Mouse (Mus musculus) stomach, embryonic 16.5 days (tissue): ENCODE data around the gene Dab2ip. TPM values are rescaled to one million over a fixed set of nuclear protein-coding genes. Genes with fewer than 3 reads are reported as not detected.

Experiments used
- ATAC-seq: fragments of 200-750 bp; cut with Nextera tagmentation; 2 replicates; pipeline ENCODE4 v1.8.0; 2017; ENCODE audit warnings: moderate number of reproducible peaks, moderate TSS enrichment; ENCODE audit not compliant: insufficient read depth, low FRiP score
- H3K27ac ChIP-seq: fragments of 300-500 bp; sonication (generic); 2 replicates; pipeline ENCODE4 v1.5.1; 2014; ENCODE audit warnings: low read length
- H3K27me3 ChIP-seq: fragments of 300-500 bp; sonication (generic); 2 replicates; pipeline ENCODE4 v1.6.1; 2014; ENCODE audit warnings: low read length, control low read depth, mixed read lengths; ENCODE audit not compliant: control insufficient read depth, insufficient read depth
- H3K36me3 ChIP-seq: fragments of 300-500 bp; sonication (generic); 2 replicates; pipeline ENCODE4 v1.6.1; 2014; ENCODE audit warnings: low read length; ENCODE audit not compliant: control insufficient read depth, insufficient read depth
- H3K4me1 ChIP-seq: fragments of 300-500 bp; sonication (generic); 2 replicates; pipeline ENCODE4 v1.6.1; 2014; ENCODE audit warnings: low read length, control low read depth, mixed read lengths; ENCODE audit not compliant: control insufficient read depth, insufficient read depth
- H3K4me2 ChIP-seq: fragments of 300-500 bp; sonication (generic); 2 replicates; pipeline ENCODE4 v1.6.1; 2014; ENCODE audit warnings: low read depth, low read length, mixed read lengths
- H3K4me3 ChIP-seq: fragments of 300-500 bp; sonication (generic); replicated peaks from 2 replicates; pipeline ENCODE4 v1.5.1; 2014; ENCODE audit warnings: mild to moderate bottlenecking, low read length
- H3K9ac ChIP-seq: fragments of 300-500 bp; sonication (generic); 2 replicates; pipeline ENCODE4 v1.6.1; 2014; ENCODE audit warnings: low read length
- H3K9me3 ChIP-seq: fragments of 300-500 bp; sonication (generic); replicated peaks from 2 replicates; pipeline ENCODE4 v1.6.1; 2016; ENCODE audit warnings: low read length, control low read depth; ENCODE audit not compliant: control insufficient read depth
- WGBS: fragments of 180-500 bp; shearing (Covaris S2); extraction: QIAGEN DNeasy Blood & Tissue Kit; methylation state at CpG from one replicate; pipeline ENCODE4 v1.1.7; 2014; 5-methylcytosine and 5-hydroxymethylcytosine counted together
- polyA plus RNA-seq: library from polyadenylated mRNA; unstranded; fragments of >200 nt; fragmentation: Nextera tagmentation; extraction: Ambion mirVana; gene quantifications from 2 replicates; pipeline ENCODE4 v1.2.1, GENCODE M21; 2015

Dab2ip gene
- polyA plus RNA-seq, 1 experiment from 2014 or later: 31.2 TPM

DNA sequence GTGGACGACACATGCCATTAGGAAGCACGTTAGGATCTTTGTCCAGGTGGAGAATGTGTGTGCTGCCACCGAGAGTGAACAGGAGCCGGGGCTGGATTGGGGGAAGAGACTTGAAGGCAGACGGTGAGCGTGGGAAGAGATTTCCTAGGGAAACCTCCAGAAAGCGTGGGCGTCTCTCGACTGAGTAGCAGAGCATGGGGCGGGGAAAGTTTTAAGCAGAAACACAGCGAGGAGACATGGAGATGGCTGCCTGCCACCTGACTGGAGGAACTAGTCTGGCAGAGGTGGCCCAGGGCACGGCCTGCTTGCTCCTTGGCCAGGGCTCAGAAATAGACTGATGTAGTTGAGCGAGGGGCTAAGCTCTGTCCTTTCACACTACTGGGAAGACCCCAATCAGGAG lies 82.5 kb downstream of the Dab2ip start:
- H3K9ac ChIP-seq: 0 out of 2 replicates have a peak overlapping the region, but pooled peaks have one; percentile 2
- no peak overlapping the region for H3K4me2 ChIP-seq
- H3K4me3 ChIP-seq: no peak overlapping the region
- 53% methylated on average over 13 of the region's 13 CpGs for WGBS
- ATAC-seq: peak; percentile 11; the same call in 1 of the 2 replicates
- peaks cover 14% of the 10 kb centered on the region for H3K4me1 ChIP-seq
- H3K27me3 ChIP-seq: no peaks in the 10 kb centered on the region
- H3K36me3 ChIP-seq: no peaks in the 10 kb centered on the region
- no peaks in the 10 kb centered on the region for H3K9me3 ChIP-seq
- H3K27ac ChIP-seq: peak overlapping the region; percentile 64

DNA sequence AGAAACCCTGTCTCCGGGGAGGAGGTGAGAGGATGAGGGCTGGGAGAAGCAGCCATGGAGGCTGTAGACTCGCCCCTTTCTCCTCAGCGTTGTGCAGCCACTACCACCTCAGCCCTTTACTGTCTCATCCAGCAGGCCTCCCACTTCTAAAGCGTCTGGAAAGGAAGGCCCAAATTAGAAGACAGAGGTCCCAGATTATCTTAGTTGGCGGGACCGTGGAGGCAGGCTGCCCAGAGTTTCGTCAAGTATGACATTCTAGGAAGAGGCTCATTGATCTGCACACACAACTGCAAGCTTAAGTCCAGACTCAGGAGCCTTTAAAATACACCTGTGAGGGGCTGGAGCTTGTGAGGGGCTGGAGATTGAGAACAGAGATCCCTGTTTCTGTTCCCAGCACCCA lies 84.2 kb downstream of the Dab2ip start:
- H3K4me1 ChIP-seq: peaks cover 13% of the 10 kb centered on the region
- no peak overlapping the region for H3K4me2 ChIP-seq
- no peaks in the 10 kb centered on the region for H3K9me3 ChIP-seq
- ATAC-seq: no peak
- H3K27ac ChIP-seq: no peak overlapping the region
- 76% methylated on average over 7 of the region's 7 CpGs for WGBS
- H3K36me3 ChIP-seq: no peaks in the 10 kb centered on the region; the same call in 1 of the 2 replicates
- H3K27me3 ChIP-seq: no peaks in the 10 kb centered on the region
- no peak overlapping the region for H3K9ac ChIP-seq
- H3K4me3 ChIP-seq: no peak overlapping the region

GRCm38 (mm10) chr2:35646553-35646952 lies 88.5 kb downstream of the Dab2ip start:
- Histone ChIP-seq H3K9me3 (no peaks in the 10 kb centered on the region), H3K4me2 (no peak overlapping the region), H3K4me1 (peaks cover 2% of the 10 kb centered on the region; the same call in 1 of the 2 replicates), H3K27ac (no peak overlapping the region), H3K27me3 (no peaks in the 10 kb centered on the region), H3K9ac (no peak overlapping the region), H3K4me3 (no peak overlapping the region), H3K36me3 (no peaks in the 10 kb centered on the region; the same call in 1 of the 2 replicates)
- WGBS: 81% methylated on average over 8 of the region's 8 CpGs
- no peak for ATAC-seq

GRCm38 (mm10) chr2:35649708-35650107 lies 91.6 kb downstream of the Dab2ip start:
- no peak overlapping the region for H3K27ac ChIP-seq
- peaks cover 19% of the 10 kb centered on the region for H3K4me1 ChIP-seq
- H3K27me3 ChIP-seq: no peaks in the 10 kb centered on the region
- no peak for ATAC-seq
- H3K9me3 ChIP-seq: no peaks in the 10 kb centered on the region
- no peak overlapping the region for H3K4me3 ChIP-seq
- 0 out of 2 replicates have a peak overlapping the region, but pooled peaks have one; percentile 13 for H3K9ac ChIP-seq
- WGBS: 37% methylated on average over 4 of the region's 4 CpGs
- no peaks in the 10 kb centered on the region; the same call in 1 of the 2 replicates for H3K36me3 ChIP-seq
- no peak overlapping the region for H3K4me2 ChIP-seq

DNA sequence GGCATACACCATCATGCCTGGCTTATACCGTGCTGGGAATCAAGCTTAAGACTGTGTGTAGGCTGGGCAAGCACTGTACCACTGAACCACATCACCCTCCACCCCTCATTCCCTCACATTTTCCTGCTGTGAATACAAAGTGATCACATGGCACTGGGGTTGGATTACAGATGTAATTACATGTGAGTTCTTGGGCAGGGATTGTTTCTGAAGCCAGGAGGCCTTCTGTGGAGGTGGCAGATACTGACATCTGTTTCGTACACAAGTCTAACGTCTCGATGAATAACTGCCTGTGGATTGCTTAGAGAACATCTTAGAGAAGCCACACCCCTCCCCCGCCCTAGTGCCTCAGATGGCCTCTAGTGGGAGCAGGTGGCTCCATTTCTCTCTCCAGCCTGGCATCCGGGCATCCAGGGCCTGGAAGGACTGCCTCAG lies 93.2 kb downstream of the Dab2ip start:
- H3K4me1 ChIP-seq: peaks cover 19% of the 10 kb centered on the region
- ATAC-seq: no peak
- H3K9me3 ChIP-seq: no peaks in the 10 kb centered on the region
- H3K9ac ChIP-seq: no peak overlapping the region
- H3K27ac ChIP-seq: no peak overlapping the region
- no peak overlapping the region for H3K4me3 ChIP-seq
- WGBS: 48% methylated on average over 6 of the region's 6 CpGs
- no peaks in the 10 kb centered on the region; the same call in 1 of the 2 replicates for H3K36me3 ChIP-seq
- H3K4me2 ChIP-seq: no peak overlapping the region
- no peaks in the 10 kb centered on the region for H3K27me3 ChIP-seq

- Histone ChIP-seq H3K9ac (no peak overlapping the region), H3K27me3 (no peaks in the 10 kb centered on the region), H3K4me2 (no peak overlapping the region), H3K36me3 (no peaks in the 10 kb centered on the region), H3K27ac (peak overlapping the region; percentile 50; the same call in 1 of the 2 replicates), H3K4me3 (no peak overlapping the region), H3K9me3 (no peaks in the 10 kb centered on the region), H3K4me1 (peaks cover 19% of the 10 kb centered on the region)
- WGBS: 54% methylated on average over 4 of the region's 4 CpGs
- ATAC-seq: no peak
Measured at GRCm38 (mm10) chr2:35652984-35653383, 94.9 kb downstream of the Dab2ip start.

DNA sequence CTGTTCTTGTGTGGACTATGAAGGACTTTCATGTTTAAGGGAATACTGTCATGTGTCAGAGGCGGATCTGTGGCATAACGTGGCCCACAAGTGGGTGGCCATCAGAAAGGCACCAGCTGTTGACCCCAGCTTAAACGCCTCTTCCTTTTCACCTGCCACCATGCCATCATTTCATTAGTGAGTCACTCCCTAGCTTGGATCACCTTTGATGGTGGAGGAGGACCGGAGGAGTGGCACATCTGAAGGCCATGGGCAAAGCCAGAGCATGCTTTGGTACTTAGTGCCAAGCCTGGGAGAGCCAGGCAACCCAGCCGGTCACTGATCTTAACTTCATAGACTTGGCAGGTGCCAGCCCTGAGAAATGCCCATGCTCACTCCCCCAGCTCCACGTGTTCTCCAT lies 96.7 kb downstream of the Dab2ip start:
- Histone ChIP-seq H3K36me3 (no peaks in the 10 kb centered on the region), H3K27ac (no peak overlapping the region), H3K9ac (no peak overlapping the region), H3K4me2 (no peak overlapping the region), H3K4me1 (peaks cover 19% of the 10 kb centered on the region), H3K4me3 (no peak overlapping the region), H3K27me3 (no peaks in the 10 kb centered on the region), H3K9me3 (no peaks in the 10 kb centered on the region)
- 80% methylated on average over 6 of the region's 6 CpGs for WGBS
- ATAC-seq: no peak

DNA sequence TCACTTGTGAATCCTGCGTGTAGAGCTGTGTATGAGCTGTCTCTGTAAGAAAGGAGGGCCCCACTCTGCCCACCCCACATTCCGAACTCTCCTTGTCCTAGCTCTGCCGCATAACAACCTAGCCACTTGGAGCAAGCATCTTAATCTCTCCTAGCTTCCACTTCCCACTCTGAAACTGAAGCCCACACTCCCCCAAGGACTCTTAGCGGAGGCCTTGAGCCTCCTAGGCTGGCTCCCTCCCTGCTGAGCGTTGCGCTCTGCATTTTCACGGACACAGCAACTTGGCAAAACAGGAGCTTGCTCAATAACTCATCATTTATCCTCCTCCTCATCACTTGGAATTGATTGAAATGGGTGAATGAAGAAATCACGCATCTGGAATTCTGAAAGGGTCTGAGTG lies 97.9 kb downstream of the Dab2ip start:
- no peak for ATAC-seq
- H3K4me1 ChIP-seq: peaks cover 22% of the 10 kb centered on the region
- H3K27me3 ChIP-seq: no peaks in the 10 kb centered on the region
- no peaks in the 10 kb centered on the region for H3K36me3 ChIP-seq
- H3K4me3 ChIP-seq: no peak overlapping the region
- H3K9me3 ChIP-seq: no peaks in the 10 kb centered on the region
- no peak overlapping the region for H3K4me2 ChIP-seq
- H3K27ac ChIP-seq: no peak overlapping the region
- WGBS: 65% methylated on average over 8 of the region's 8 CpGs
- H3K9ac ChIP-seq: no peak overlapping the region

DNA sequence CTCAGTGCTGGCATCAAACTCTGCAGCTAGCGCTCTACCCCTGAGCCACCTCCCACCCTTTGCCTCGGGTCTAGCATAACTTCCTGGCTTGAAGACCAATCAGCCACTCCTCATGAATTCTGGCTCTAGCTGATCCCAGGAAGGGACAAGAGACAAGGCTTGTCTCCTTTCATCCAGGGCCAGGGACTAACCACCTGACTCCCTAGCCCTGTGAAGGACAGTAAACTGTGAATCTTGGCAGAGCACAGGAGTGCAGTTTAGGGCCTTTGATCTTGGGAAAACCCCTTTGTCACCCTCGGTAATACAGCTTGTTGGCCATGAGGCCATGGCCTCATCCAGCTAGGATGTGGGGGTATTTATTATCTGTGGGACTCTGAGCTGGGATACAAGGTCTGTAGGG lies 100.2 kb downstream of the Dab2ip start:
- 52% methylated on average over 3 of the region's 3 CpGs for WGBS
- Histone ChIP-seq H3K9ac (no peak overlapping the region), H3K27ac (no peak overlapping the region), H3K4me2 (no peak overlapping the region), H3K36me3 (no peaks in the 10 kb centered on the region), H3K4me3 (no peak overlapping the region), H3K27me3 (no peaks in the 10 kb centered on the region), H3K4me1 (peaks cover 17% of the 10 kb centered on the region), H3K9me3 (no peaks in the 10 kb centered on the region)
- no peak for ATAC-seq
